Mouse (Mus musculus): ENCODE data around the gene Ccr6. TPM values are rescaled to one million over a fixed set of nuclear protein-coding genes. Genes with fewer than 3 reads are reported as not detected.

Ccr6 gene
- polyA plus RNA-seq, 1 experiment from 2014 or later, result not detected

DNA sequence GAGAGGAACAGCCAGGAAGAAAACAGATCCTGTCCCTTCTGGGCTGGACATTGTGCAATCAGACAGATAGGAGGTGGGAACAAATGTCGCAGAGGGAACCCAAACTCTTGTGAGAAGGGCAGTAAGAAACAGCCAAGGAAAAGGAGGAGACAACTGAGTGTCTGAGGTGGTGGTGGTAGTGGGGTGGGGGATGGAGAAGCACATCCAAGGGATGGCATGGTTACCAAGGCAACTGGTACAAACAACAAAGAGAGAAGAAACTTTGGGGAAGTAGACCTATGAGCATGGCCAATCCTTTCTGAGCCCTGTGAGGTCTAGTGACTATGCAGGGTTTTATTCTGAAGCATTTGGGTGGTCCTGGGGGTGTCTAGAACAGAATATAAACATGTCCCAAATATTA is 21.5 kb upstream of the Ccr6 start:
- no peaks in the 10 kb centered on the region for H3K9me3 ChIP-seq (replicated peaks)
- no peak overlapping the region for H3K27ac ChIP-seq (replicated peaks)
- no peak for DNase-seq (ENCODE audit: low spot score)
- 92% methylated on average over 1 of the region's 1 CpGs for WGBS
- no peaks in the 10 kb centered on the region for H3K27me3 ChIP-seq (ENCODE audit: low read depth, poor library complexity, severe bottlenecking)
- H3K36me3 ChIP-seq, result no peaks in the 10 kb centered on the region
- no peaks in the 10 kb centered on the region for H3K4me1 ChIP-seq
- H3K4me3 ChIP-seq, result no peak overlapping the region

DNA sequence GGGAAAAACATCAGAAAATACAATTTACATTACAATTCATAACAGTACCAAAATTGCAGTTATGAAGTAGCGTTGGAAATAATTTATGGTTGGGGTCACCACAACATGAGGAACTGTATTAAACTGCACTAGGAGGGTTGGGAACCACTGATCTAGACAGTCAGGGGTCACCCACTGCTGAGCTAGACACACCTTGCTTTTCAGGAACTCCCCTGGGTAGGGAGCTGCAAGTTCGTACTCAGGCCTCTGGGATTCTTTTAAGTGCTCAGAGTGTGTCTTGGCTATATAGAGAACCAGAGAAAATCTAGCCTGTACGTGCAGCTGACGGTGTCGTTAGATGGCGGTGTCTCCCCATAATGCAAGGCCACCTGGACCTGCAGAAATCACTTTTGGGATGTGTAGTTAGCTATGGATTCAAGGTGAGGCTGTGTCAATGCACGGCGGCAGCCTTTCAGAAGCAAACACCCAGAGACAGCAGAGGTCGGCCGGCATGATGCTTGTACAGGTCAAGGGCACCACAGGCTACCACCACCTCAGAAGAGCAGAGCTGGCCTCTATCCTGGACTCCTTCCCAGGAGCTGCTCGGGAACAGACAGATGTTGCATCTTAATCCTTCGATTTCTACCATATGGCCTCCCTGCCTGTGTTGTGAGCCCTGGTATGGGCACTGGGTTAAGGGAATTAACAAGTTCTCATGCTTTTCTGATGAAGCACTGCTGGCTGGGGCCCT is 20.7 kb upstream of the Ccr6 start:
- Histone ChIP-seq H3K36me3 (no peaks in the 10 kb centered on the region), H3K4me3 (no peak overlapping the region), H3K27me3 (ENCODE audit: low read depth, poor library complexity, severe bottlenecking) (no peaks in the 10 kb centered on the region), H3K27ac (replicated peaks) (no peak overlapping the region), H3K9me3 (replicated peaks) (no peaks in the 10 kb centered on the region), H3K4me1 (no peaks in the 10 kb centered on the region)
- DNase-seq (ENCODE audit: low spot score), result no peak
- WGBS, result 92% methylated on average over 12 of the region's 12 CpGs

DNA sequence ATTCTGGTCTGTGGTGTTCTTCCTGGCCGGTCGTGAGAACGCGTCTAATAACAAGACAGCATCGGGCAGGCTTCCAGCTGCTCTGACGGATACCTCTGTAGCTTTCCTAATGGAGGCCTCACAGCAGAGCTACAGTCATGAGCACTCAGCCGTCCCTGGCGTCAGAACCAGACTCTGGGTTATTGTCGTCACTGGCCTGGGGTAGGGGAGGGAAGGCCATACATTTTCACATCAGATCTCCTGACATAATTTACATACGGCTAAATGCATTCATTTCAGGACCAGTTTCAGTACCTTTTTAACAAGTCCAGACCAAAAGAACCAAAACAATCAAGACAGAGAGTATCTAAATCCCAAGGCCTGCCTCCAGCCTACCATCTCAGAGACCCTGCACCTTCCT is 12.6 kb upstream of the Ccr6 start:
- Histone ChIP-seq H3K36me3 (no peaks in the 10 kb centered on the region), H3K4me3 (no peak overlapping the region), H3K9me3 (replicated peaks) (no peaks in the 10 kb centered on the region), H3K27ac (replicated peaks) (no peak overlapping the region), H3K27me3 (ENCODE audit: low read depth, poor library complexity, severe bottlenecking) (no peaks in the 10 kb centered on the region), H3K4me1 (no peaks in the 10 kb centered on the region)
- no peak for DNase-seq (ENCODE audit: low spot score)
- 96% methylated on average over 10 of the region's 10 CpGs for WGBS

- WGBS, result 78% methylated on average over 1 of the region's 1 CpGs
- no peaks in the 10 kb centered on the region for H3K27me3 ChIP-seq (ENCODE audit: low read depth, poor library complexity, severe bottlenecking)
- H3K27ac ChIP-seq (replicated peaks), result no peak overlapping the region
- H3K36me3 ChIP-seq, result no peaks in the 10 kb centered on the region
- no peaks in the 10 kb centered on the region for H3K9me3 ChIP-seq (replicated peaks)
- DNase-seq (ENCODE audit: low spot score), result no peak
- 0 out of 2 replicates have a peak, but pooled peaks cover 5% of the 10 kb centered on the region for H3K4me1 ChIP-seq
- H3K4me3 ChIP-seq, result no peak overlapping the region
These were observed 11.8 kb upstream of the Ccr6 start for GRCm38 (mm10) chr17:8224072-8224471.

DNA sequence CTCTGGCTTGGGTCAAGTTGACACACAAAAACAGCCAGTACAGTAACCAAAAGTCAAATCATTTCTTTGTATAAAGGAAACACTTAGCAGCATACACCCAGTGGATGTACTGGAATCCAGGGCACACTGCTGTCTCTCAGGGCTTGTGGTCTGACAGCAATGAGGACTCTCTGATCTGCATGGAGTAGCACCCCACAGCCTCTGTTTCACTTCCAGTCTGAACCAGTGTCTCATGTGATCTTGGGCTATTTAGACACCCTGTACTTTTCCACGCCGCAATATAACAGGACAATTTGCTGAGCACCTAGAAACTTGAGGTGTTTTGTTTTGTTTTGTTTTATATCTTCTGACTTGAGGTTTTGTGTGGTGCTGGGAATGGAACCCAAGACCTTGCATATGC is 10.7 kb upstream of the Ccr6 start:
- H3K36me3 ChIP-seq, result no peaks in the 10 kb centered on the region
- WGBS, result 98% methylated on average over 2 of the region's 2 CpGs
- H3K27ac ChIP-seq (replicated peaks), result no peak overlapping the region
- no peak overlapping the region for H3K4me3 ChIP-seq
- no peaks in the 10 kb centered on the region for H3K27me3 ChIP-seq (ENCODE audit: low read depth, poor library complexity, severe bottlenecking)
- 0 out of 2 replicates have a peak, but pooled peaks cover 5% of the 10 kb centered on the region for H3K4me1 ChIP-seq
- DNase-seq (ENCODE audit: low spot score), result no peak
- H3K9me3 ChIP-seq (replicated peaks), result no peaks in the 10 kb centered on the region

- no peaks in the 10 kb centered on the region for H3K36me3 ChIP-seq
- no peak for DNase-seq (ENCODE audit: low spot score)
- no peak overlapping the region for H3K27ac ChIP-seq (replicated peaks)
- H3K27me3 ChIP-seq (ENCODE audit: low read depth, poor library complexity, severe bottlenecking), result no peaks in the 10 kb centered on the region
- H3K4me3 ChIP-seq, result no peak overlapping the region
- H3K9me3 ChIP-seq (replicated peaks), result no peaks in the 10 kb centered on the region
- WGBS, result 79% methylated on average over 4 of the region's 4 CpGs
- H3K4me1 ChIP-seq, result 0 out of 2 replicates have a peak, but pooled peaks cover 5% of the 10 kb centered on the region
These were observed 10.1 kb upstream of the Ccr6 start for GRCm38 (mm10) chr17:8225746-8226145.

DNA sequence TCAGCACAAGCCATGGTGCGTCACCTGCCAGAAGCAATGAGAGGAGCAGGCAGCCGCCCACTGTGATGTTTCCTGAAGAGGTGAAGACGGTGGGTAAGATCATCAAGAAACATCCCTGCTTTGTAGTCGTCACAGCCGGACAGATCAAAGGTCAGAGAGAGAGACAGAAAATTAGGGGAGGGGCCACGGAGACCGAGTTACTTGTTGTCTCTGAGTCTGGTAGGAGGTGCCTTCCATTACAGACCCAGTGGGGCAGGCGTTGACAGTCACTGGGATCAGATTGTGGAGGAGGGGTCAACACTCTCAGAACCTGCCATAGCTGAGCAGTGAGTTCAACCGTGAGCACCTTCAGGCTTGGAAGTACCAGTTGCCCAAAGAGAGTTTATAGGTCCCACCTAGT is 7.2 kb upstream of the Ccr6 start:
- no peak for DNase-seq (ENCODE audit: low spot score)

DNA sequence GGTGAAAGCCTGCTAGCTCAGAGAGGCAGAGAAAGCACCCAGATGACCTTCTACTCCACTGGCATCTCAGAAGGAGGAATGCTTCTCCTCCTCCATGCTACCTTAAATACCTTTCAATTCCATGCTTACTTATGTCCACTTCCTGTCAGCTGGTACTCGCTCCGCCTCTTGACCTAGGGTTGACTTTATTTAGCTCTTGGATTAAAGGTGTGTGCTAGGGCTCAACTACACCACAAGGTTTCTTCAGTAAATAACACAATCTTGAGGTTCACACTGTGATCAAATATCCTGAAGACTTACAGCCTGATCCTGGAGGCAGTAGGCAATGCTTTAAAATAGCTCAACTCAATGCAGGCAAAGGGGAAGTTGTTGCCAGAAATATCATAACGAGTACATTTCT is 6.2 kb upstream of the Ccr6 start:
- Histone ChIP-seq H3K9me3 (replicated peaks) (no peaks in the 10 kb centered on the region), H3K36me3 (no peaks in the 10 kb centered on the region), H3K27ac (replicated peaks) (no peak overlapping the region), H3K4me1 (0 out of 2 replicates have a peak, but pooled peaks cover 5% of the 10 kb centered on the region), H3K27me3 (ENCODE audit: low read depth, poor library complexity, severe bottlenecking) (no peaks in the 10 kb centered on the region), H3K4me3 (no peak overlapping the region)
- WGBS, result 93% methylated on average over 3 of the region's 3 CpGs
- DNase-seq (ENCODE audit: low spot score), result no peak

More for the DNA sequence above, 7.2 kb upstream of the Ccr6 start:
- Histone ChIP-seq H3K27me3 (ENCODE audit: low read depth, poor library complexity, severe bottlenecking) (no peaks in the 10 kb centered on the region), H3K36me3 (no peaks in the 10 kb centered on the region), H3K9me3 (replicated peaks) (no peaks in the 10 kb centered on the region), H3K27ac (replicated peaks) (no peak overlapping the region), H3K4me3 (no peak overlapping the region), H3K4me1 (0 out of 2 replicates have a peak, but pooled peaks cover 5% of the 10 kb centered on the region)
- WGBS, result 51% methylated on average over 9 of the region's 9 CpGs

- Histone ChIP-seq H3K4me3 (no peak overlapping the region), H3K27me3 (ENCODE audit: low read depth, poor library complexity, severe bottlenecking) (no peaks in the 10 kb centered on the region), H3K36me3 (no peaks in the 10 kb centered on the region), H3K27ac (replicated peaks) (no peak overlapping the region), H3K4me1 (0 out of 2 replicates have a peak, but pooled peaks cover 5% of the 10 kb centered on the region), H3K9me3 (replicated peaks) (no peaks in the 10 kb centered on the region)
- WGBS, result 83% methylated on average over 5 of the region's 5 CpGs
- no peak for DNase-seq (ENCODE audit: low spot score)
These were observed 3.8 kb upstream of the Ccr6 start for GRCm38 (mm10) chr17:8232089-8232488.

GRCm38 (mm10) chr17:8233618-8234214 is 2.1 kb upstream of the Ccr6 start:
- H3K4me3 ChIP-seq, result no peak overlapping the region
- no peak overlapping the region for H3K27ac ChIP-seq (replicated peaks)
- H3K36me3 ChIP-seq, result no peaks in the 10 kb centered on the region
- H3K4me1 ChIP-seq, result 0 out of 2 replicates have a peak, but pooled peaks cover under 1% of the 10 kb centered on the region
- no peak for DNase-seq (ENCODE audit: low spot score)
- WGBS, result 80% methylated on average over 15 of the region's 15 CpGs
- H3K9me3 ChIP-seq (replicated peaks), result no peaks in the 10 kb centered on the region
- H3K27me3 ChIP-seq (ENCODE audit: low read depth, poor library complexity, severe bottlenecking), result no peaks in the 10 kb centered on the region

- no peak for DNase-seq (ENCODE audit: low spot score)
- Histone ChIP-seq H3K9me3 (replicated peaks) (no peaks in the 10 kb centered on the region), H3K27me3 (ENCODE audit: low read depth, poor library complexity, severe bottlenecking) (no peaks in the 10 kb centered on the region), H3K4me3 (no peak overlapping the region), H3K4me1 (no peaks in the 10 kb centered on the region), H3K27ac (replicated peaks) (no peak overlapping the region), H3K36me3 (no peaks in the 10 kb centered on the region)
- 82% methylated on average over 4 of the region's 4 CpGs for WGBS
These were observed 1.3 kb upstream of the Ccr6 start for GRCm38 (mm10) chr17:8234537-8234936.

GRCm38 (mm10) chr17:8238012-8238710 is 2.3 kb downstream of the Ccr6 start:
- no peaks in the 10 kb centered on the region for H3K4me1 ChIP-seq
- H3K27ac ChIP-seq (replicated peaks), result no peak overlapping the region
- H3K4me3 ChIP-seq, result no peak overlapping the region
- H3K27me3 ChIP-seq (ENCODE audit: low read depth, poor library complexity, severe bottlenecking), result no peaks in the 10 kb centered on the region
- no peaks in the 10 kb centered on the region for H3K9me3 ChIP-seq (replicated peaks)
- H3K36me3 ChIP-seq, result no peaks in the 10 kb centered on the region
- no peak for DNase-seq (ENCODE audit: low spot score)
- 85% methylated on average over 15 of the region's 15 CpGs for WGBS

DNA sequence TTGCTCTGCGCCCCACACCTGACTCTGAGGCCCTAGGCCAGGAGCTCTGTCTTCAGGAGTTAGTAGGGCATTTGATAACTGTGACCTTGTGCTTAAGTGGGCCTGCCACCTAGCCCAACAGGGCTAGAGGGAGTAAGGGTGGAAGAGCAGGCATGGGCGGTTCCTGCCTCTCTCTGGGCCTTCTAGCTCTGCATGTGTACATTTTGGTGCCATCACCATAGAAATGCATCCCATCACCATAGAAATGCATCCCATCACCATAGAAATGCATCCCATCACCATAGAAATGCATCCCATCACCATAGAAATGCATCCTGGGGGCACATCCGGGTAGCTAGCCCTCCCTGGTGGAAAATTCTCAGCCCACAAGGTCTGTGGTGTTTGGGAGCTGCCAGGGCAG is 3.7 kb downstream of the Ccr6 start:
- H3K36me3 ChIP-seq, result no peaks in the 10 kb centered on the region
- no peak overlapping the region for H3K4me3 ChIP-seq
- no peaks in the 10 kb centered on the region for H3K27me3 ChIP-seq (ENCODE audit: low read depth, poor library complexity, severe bottlenecking)
- WGBS, result 79% methylated on average over 3 of the region's 3 CpGs
- H3K4me1 ChIP-seq, result no peaks in the 10 kb centered on the region
- no peak for DNase-seq (ENCODE audit: low spot score)
- no peaks in the 10 kb centered on the region for H3K9me3 ChIP-seq (replicated peaks)
- H3K27ac ChIP-seq (replicated peaks), result no peak overlapping the region
